Mouse (Mus musculus) spleen, adult 18-20 months (tissue): Measurements from ENCODE around the gene Rnf151.
"Not testable (repeated sequence)": the region's sequence is repeated elsewhere in the genome, so short reads cannot be mapped to it uniquely, and the experiment has no call there.

ENCODE experiments used
- DNase-seq, 2 experiments: peaks; one replicate each; pipeline ENCODE4 v3.0.0; 2022; ENCODE audit warnings: mixed read lengths in 2 of 2

The Rnf151 gene

GRCm38 (mm10) chr17:24701251-24701650 lies 16.6 kb downstream of the Rnf151 start:
- no peak for DNase-seq

GRCm38 (mm10) chr17:24699473-24699872 lies 18.4 kb downstream of the Rnf151 start:
- DNase-seq = no peak

- DNase-seq = no peak
Observed at GRCm38 (mm10) chr17:24698715-24699114, 19.1 kb downstream of the Rnf151 start.

DNA sequence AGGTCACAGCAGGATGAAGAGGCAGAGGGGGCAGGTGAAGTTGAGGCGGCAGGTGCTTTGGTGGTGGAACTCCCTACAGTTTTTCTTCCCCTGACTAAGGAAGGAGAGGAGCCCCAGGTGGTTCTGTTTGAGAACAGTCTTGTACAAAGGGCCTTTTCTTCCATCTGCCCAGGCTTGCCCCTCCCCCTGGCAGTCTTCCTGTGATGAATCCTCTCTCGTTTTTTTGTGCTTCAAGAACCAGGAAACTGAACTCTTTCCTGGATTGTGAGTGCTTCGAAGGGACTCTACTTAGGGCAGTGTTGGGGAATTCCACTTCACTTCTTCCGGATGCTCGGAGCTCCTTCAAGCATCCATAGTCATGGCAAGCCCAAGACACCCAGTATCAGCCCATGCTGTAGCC lies 19.9 kb downstream of the Rnf151 start:
- DNase-seq = no peak

- DNase-seq = peak; percentile 81 to 85
Observed at GRCm38 (mm10) chr17:24696011-24696697, 21.7 kb downstream of the Rnf151 start, which contains the start of the genes Gfer and Noxo1. Gene Gfer, minus strand, starts transcription at chr17:24696156. Gene Noxo1, plus strand, starts transcription at chr17:24696234.

GRCm38 (mm10) chr17:24695326-24696010 lies 22.4 kb downstream of the Rnf151 start:
- DNase-seq = no peak

DNA sequence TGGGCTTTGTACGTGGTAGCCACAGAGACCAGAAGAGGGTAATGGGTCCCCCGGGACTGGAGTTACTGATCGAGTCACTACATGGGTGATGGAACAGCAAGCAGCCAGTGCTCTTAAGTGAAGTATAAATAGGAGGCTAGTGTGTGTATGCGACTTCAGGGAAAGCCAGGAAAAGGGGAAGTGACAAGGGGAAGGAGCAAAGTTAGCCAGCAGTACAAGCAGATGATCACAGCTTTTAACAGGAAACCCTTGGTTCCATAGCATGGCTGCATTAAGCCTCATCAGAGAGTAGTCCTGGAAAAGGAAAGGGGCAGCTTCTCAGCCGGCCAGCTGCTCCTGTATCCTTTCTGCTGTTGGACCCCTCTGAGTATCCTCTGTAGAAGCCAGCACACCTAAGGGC lies 25.5 kb downstream of the Rnf151 start:
- DNase-seq = no peak

DNA sequence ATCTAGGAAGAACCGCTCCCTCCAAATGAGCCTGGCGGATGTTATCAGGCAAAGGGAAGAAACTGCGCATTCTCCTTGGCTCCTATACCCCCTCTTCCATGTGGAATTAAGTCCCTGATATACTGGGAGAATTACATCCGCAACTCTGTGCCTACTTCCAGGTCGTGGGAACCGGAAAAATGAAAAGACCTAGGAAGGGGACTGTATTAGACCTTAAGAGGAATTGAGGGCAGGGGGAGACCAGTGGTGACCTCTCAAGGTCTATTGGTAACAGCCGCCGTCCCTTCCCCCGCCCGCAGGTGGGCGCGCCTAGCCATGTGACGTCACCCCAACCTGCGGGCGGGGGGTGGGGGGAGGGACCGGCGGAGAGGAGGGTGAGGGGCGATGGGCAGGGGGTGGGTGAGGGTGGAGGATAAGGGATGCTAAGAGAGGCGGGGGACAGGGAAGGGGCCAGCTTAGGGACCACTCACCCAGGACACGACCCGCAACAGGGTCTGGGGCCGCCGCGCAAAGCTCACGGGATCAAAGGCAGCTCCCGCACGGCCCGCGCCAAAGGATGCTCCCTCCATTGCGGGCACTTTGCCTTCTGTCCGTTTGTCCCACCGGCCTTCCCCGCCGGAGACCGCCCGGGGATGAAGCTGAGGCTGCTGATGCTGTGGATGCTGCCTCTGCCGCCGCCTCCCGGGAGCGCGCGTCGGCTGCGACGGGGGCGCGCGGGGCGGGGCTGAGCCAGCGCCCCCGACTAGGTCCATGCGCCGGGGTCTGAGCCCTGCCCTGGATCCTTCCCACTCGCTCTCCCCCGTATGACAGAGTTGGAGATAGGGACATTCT lies 28.4 kb downstream of the Rnf151 start, which contains the start of gene Syngr3:
Syngr3 (minus strand) TSS at position 705 of the 831 bp plus-strand sequence.
- DNase-seq = no peak

GRCm38 (mm10) chr17:24687599-24687998 lies 30.3 kb downstream of the Rnf151 start:
- no peak for DNase-seq

- peak; percentile 43 to 65 for DNase-seq
Observed at GRCm38 (mm10) chr17:24687146-24687595, 30.7 kb downstream of the Rnf151 start.

DNA sequence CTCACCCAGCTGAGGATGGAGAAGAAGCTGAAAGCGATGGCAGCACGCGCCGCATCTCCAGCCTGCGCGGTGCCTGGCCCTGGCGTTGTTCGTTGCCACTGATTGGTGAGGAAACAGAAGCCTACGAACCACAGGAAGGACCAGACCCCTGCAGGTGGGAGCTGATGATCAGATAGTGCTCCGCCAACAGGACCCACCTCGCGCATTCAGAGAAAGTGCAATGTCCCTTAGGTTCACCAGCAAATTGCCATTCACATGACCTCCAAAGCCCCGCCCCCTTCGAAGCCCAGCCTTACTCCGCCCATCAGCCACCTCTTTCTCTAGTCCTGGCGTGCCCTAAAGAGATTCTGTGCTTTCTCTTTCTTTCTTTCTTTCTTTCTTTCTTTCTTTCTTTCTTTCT lies 31.3 kb downstream of the Rnf151 start:
- DNase-seq = peak in 1 of 2 experiments; percentile 47

- no peak for DNase-seq
Observed at GRCm38 (mm10) chr17:24677500-24678080, 40.3 kb downstream of the Rnf151 start.

GRCm38 (mm10) chr17:24676877-24677276 lies 41.0 kb downstream of the Rnf151 start:
- DNase-seq = no peak

DNA sequence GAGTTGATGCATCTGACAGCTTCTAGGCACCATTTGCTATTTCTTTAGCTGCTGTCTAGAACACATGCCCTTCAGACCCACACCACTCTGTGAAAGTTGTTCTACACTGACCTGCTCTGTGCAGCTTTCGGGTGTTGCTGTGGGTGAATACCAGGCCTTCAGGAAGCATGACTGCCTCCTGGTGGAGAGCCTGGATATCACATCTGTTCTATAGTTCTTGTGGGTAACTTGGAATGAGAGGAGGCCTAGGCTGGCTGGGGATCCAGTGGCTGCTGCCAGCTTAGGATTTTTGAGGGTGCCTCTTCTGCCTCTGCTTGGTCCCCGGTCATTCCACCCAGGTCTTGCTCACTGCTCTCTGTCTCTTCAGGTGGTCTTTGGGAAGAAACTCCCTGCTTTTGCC lies 41.7 kb downstream of the Rnf151 start:
- DNase-seq = peak in 1 of 2 experiments; percentile 70

GRCm38 (mm10) chr17:24674277-24674676 lies 43.6 kb downstream of the Rnf151 start:
- no peak for DNase-seq

DNA sequence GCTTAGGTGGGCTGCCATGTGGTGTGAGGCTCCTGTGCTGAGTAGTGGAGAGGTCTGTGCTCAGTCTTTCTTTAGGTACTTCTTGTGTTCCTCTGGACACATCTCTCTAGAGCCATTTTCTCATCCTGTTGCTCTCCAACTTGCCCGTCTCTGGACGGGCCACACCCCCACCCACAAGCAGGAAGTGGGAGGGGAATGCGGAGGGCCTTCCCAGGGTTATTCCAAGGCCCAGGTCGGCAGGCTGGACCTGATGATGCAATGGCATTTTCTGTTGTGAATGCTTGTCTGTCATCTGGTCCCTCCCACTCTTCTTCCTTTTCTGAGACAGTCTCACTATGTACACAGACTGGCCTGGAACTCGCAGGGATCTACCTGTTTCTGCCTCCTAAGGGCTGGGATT lies 45.7 kb downstream of the Rnf151 start:
- no peak for DNase-seq

DNA sequence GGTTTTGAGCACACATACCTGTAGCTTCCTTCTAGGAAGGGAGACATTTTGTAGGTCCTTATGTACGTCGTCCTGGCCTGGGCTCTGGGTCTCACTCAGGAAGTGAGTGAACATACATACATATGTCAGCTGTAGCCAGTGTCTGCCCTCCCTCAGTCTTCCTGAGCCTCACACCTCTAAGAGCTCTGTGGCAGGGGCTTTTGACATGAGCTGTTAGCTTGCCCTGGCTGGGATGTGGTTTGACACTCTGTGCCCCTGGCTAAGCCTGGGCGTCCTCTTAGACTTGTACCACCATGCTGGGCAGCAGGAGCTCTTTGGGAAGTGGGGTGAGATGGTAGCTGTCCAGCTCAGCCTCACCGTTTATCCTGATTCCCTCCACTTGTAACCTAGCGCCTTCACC lies 46.5 kb downstream of the Rnf151 start:
- no peak for DNase-seq

DNA sequence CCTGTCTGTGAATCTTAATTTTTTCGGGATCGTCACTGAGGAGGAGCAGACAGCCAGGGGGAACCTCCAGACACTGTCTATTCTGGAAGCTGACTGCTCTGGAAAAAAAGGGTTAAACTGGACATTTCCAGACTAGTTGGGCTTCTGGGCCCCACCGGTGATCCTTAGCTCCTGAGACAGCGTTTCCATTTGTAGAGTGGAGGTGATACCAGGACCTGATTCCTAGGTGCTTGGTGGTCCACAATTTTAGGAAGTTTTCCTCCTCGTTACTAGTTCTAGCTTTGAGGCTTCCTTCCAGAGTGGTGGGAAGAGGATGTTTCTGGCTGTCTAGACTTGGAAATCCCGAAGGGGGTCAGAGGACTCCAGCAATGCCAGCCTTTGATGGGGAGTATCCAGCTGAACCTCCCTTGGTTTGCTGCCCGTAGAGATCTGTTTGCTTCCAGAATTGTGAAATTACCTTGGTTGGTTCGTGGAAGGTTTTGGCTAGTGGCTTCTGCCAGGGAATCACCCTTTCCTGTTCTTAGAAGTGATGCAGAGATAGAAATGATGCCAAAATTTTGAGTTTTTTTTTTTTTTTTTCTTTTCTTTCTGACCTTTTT lies 47.5 kb downstream of the Rnf151 start:
- DNase-seq = no peak

GRCm38 (mm10) chr17:24669545-24670245 lies 48.2 kb downstream of the Rnf151 start, which contains the start of gene Zfp598:
Gene Zfp598, plus strand, starts transcription at chr17:24669687.
- peak; percentile 89 to 96 for DNase-seq

- DNase-seq = not testable (repeated sequence)
Observed at GRCm38 (mm10) chr17:24669214-24669544, 48.7 kb downstream of the Rnf151 start.

DNA sequence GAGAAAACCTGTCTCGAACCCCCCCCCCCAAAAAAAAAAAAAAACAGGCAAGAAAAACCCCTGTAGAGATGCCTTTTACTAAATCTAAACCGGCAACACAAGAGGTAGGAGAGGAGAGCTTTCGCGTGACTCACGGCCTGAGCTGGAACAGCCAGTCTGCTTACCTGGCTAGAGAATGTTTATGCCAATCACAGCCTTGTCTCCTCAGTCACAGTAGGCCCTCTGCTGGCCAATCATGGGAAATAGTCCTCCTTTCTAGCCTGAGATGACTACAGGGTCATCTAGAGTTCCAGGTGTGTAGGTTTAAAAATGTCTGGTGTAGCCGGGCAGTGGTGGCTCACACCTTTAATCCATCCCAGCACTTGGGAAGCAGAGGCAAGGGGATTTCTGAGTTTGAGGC lies 50.4 kb downstream of the Rnf151 start:
- DNase-seq = peak; percentile 34 to 57

GRCm38 (mm10) chr17:24667011-24667410 lies 50.9 kb downstream of the Rnf151 start:
- not testable (repeated sequence) for DNase-seq
